39 mouse cellular contexts compared by ENCODE assay signal in the genomic region with DNA sequence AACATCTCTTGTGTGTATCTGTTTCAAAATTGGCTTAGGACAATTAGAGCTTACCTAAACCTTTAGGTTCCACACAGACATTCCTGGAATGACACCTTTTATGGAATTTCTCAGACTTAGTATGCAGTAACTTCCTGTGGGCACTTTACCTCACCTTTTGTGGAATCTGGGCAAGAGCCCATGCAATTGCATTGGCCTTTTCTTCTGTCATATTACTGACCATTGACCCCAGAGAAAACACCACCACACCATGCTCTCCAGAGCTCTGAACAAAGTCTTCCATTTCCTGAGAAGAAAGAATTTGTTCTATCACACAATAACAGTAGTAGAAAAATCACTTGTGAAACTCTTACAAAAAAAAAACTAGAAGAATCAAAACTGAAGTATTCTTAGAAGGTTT. TPM values are rescaled to one million over a fixed set of nuclear protein-coding genes. Genes with fewer than 3 reads are reported as not detected.
"Had no signal": no experiment of that assay in that cellular context is flagged by ENCODE, and none has a peak within 500 bp of the region (broad histone marks: within the 10 kb centered on the region; RNA-seq: fewer than 3 reads in every experiment).

No protein-coding gene starts in this region.

- H3K9ac ChIP-seq: embryonic facial prominence, embryonic 12.5 days; embryonic facial prominence, embryonic 13.5 days; embryonic facial prominence, embryonic 15.5 days; forebrain, embryonic 12.5 days; forebrain, embryonic 13.5 days; forebrain, embryonic 15.5 days; forebrain, postnatal 0 days had no signal

- H3K36me3 ChIP-seq: embryonic facial prominence, embryonic 10.5 days; embryonic facial prominence, embryonic 12.5 days; embryonic facial prominence, embryonic 13.5 days; embryonic facial prominence, embryonic 15.5 days; forebrain, embryonic 10.5 days; forebrain, embryonic 12.5 days; forebrain, embryonic 15.5 days had no signal

- DNase-seq: cerebellum, adult 2 months; cerebellum, adult 8-10 months; cerebellum, adult 9-10 months; cerebellum, adult 9-11 months; cerebellum, postnatal 10 days; cerebellum, postnatal 14 days; cerebellum, postnatal 25 days; cerebellum, postnatal 36 days; embryo, embryonic 11 days; forebrain, postnatal 0 days; gastrocnemius, adult 2 months; gastrocnemius, postnatal 10 days; gastrocnemius, postnatal 14 days; gastrocnemius, postnatal 25 days; gastrocnemius, postnatal 36 days; heart, adult 11 months; heart, adult 18-20 months; heart, adult 2 months had no signal

- H3K4me1 ChIP-seq: embryonic facial prominence, embryonic 10.5 days; embryonic facial prominence, embryonic 12.5 days; embryonic facial prominence, embryonic 13.5 days; embryonic facial prominence, embryonic 15.5 days; forebrain, embryonic 10.5 days; forebrain, embryonic 12.5 days; forebrain, embryonic 13.5 days; forebrain, embryonic 15.5 days had no signal

- H3K9me3 ChIP-seq: embryonic facial prominence, embryonic 10.5 days; embryonic facial prominence, embryonic 12.5 days; embryonic facial prominence, embryonic 13.5 days; embryonic facial prominence, embryonic 15.5 days; forebrain, embryonic 10.5 days; forebrain, embryonic 12.5 days; forebrain, embryonic 13.5 days; forebrain, embryonic 15.5 days had no signal

- H3K4me2 ChIP-seq: embryonic facial prominence, embryonic 12.5 days; embryonic facial prominence, embryonic 13.5 days; embryonic facial prominence, embryonic 15.5 days; forebrain, embryonic 12.5 days; forebrain, embryonic 13.5 days; forebrain, embryonic 15.5 days had no signal

- ATAC-seq: forebrain, embryonic 13.5 days; forebrain, embryonic 14.5 days; forebrain, embryonic 15.5 days; forebrain, embryonic 16.5 days; forebrain, postnatal 0 days had no signal

- H3K27me3 ChIP-seq: embryonic facial prominence, embryonic 12.5 days; embryonic facial prominence, embryonic 13.5 days; embryonic facial prominence, embryonic 15.5 days; forebrain, embryonic 12.5 days; forebrain, embryonic 13.5 days; forebrain, embryonic 15.5 days had no signal

- H3K4me3 ChIP-seq: embryonic facial prominence, embryonic 10.5 days; embryonic facial prominence, embryonic 12.5 days; embryonic facial prominence, embryonic 13.5 days; embryonic facial prominence, embryonic 15.5 days; erythroblast, embryonic 14.5 days; forebrain, embryonic 10.5 days; forebrain, embryonic 12.5 days; forebrain, embryonic 13.5 days; forebrain, embryonic 15.5 days; gastrocnemius, adult 2 months; heart, adult 2 months had no signal

- H3K27ac ChIP-seq: embryonic facial prominence, embryonic 10.5 days; embryonic facial prominence, embryonic 12.5 days; embryonic facial prominence, embryonic 13.5 days; embryonic facial prominence, embryonic 15.5 days; forebrain, embryonic 10.5 days; forebrain, embryonic 12.5 days; forebrain, embryonic 13.5 days; forebrain, embryonic 15.5 days; gastrocnemius, adult 2 months; heart, adult 2 months had no signal

RNA-seq across cellular contexts. Expression of a gene that starts 3.1 kb away (rescaled TPM):
- total RNA-seq: common myeloid progenitor, adult 5-6 weeks; forebrain, postnatal 0 days; gastrocnemius, adult 2 months; gastrocnemius, adult 8-10 months; gastrocnemius, postnatal 10 days; gastrocnemius, postnatal 14 days; gastrocnemius, postnatal 25 days; gastrocnemius, postnatal 36 days; gastrocnemius, postnatal 4 days; granulocyte monocyte progenitor cell, adult 5-6 weeks; heart, adult 18-20 months; heart, adult 2 months had no signal
- polyA plus RNA-seq: cerebellum, adult 2 months; cortical plate, adult 2 months; embryonic facial prominence, embryonic 10.5 days; embryonic facial prominence, embryonic 11.5 days; embryonic facial prominence, embryonic 12.5 days; embryonic facial prominence, embryonic 13.5 days; embryonic facial prominence, embryonic 15.5 days; erythroblast, embryonic 14.5 days; forebrain, embryonic 10.5 days; forebrain, embryonic 11.5 days; forebrain, embryonic 12.5 days; forebrain, embryonic 13.5 days; forebrain, embryonic 14.5 days; forebrain, embryonic 16.5 days; forebrain, postnatal 0 days; frontal cortex, adult 2 months; gonadal fat pad, adult 2 months; heart, adult 2 months had no signal

RNA-seq across cellular contexts. Expression of a gene that starts 50.9 kb away (rescaled TPM):
- total RNA-seq: common myeloid progenitor, adult 5-6 weeks; forebrain, postnatal 0 days; gastrocnemius, adult 2 months; gastrocnemius, postnatal 10 days; gastrocnemius, postnatal 14 days; gastrocnemius, postnatal 25 days; gastrocnemius, postnatal 36 days; granulocyte monocyte progenitor cell, adult 5-6 weeks; heart, adult 18-20 months; heart, adult 2 months had no signal
- polyA plus RNA-seq: cortical plate, adult 2 months; embryonic facial prominence, embryonic 10.5 days; embryonic facial prominence, embryonic 11.5 days; embryonic facial prominence, embryonic 12.5 days; embryonic facial prominence, embryonic 13.5 days; embryonic facial prominence, embryonic 14.5 days; embryonic facial prominence, embryonic 15.5 days; erythroblast, embryonic 14.5 days; forebrain, embryonic 10.5 days; forebrain, embryonic 11.5 days; forebrain, embryonic 12.5 days; forebrain, embryonic 13.5 days; forebrain, embryonic 15.5 days; forebrain, embryonic 16.5 days; forebrain, postnatal 0 days; frontal cortex, adult 2 months; gonadal fat pad, adult 2 months; heart, adult 2 months had no signal
